Mouse (Mus musculus) C2C12 (cell line): ENCODE data around the gene Crls1. TPM values are rescaled to one million over a fixed set of nuclear protein-coding genes. Genes with fewer than 3 reads are reported as not detected.
A peak's percentile ranks its signal among the peaks of the same experiment; 100 is the strongest.

Experiments
- H3K27me3 ChIP-seq: one replicate; pipeline ENCODE4 v1.6.1; 2011; ENCODE audit not compliant: control insufficient read depth, insufficient read depth, insufficient read length
- H3K36me3 ChIP-seq: one replicate; pipeline ENCODE4 v1.6.1; 2011; ENCODE audit not compliant: control insufficient read depth, insufficient read depth
- H3K4me3 ChIP-seq: one replicate; pipeline ENCODE4 v1.5.1; 2011; ENCODE audit warnings: mild to moderate bottlenecking, control low read depth; ENCODE audit not compliant: poor library complexity, insufficient read depth, severe bottlenecking
- H3K79me2 ChIP-seq: one replicate; pipeline ENCODE4 v1.6.1; 2011; ENCODE audit not compliant: control insufficient read depth, insufficient read depth
- H3K79me3 ChIP-seq: one replicate; pipeline ENCODE4 v1.6.1; 2011; ENCODE audit warnings: low read depth, control low read depth
- H3ac ChIP-seq: one replicate; pipeline ENCODE3; 2011; ENCODE audit warnings: low read depth; ENCODE audit not compliant: control insufficient read depth, insufficient read length
- CEBPB ChIP-seq: IDR thresholded peaks from one replicate; pipeline ENCODE4 v1.6.1; 2011; ENCODE audit warnings: low read depth, mild to moderate bottlenecking, control low read depth, moderate library complexity
- CTCF ChIP-seq: IDR thresholded peaks from one replicate; pipeline ENCODE4 v1.5.1; 2011; ENCODE audit not compliant: control insufficient read depth, insufficient read depth, insufficient read length
- FOSL1 ChIP-seq: IDR thresholded peaks from one replicate; pipeline ENCODE4 v1.8.0; 2011; ENCODE audit warnings: mild to moderate bottlenecking, low read length; ENCODE audit not compliant: poor library complexity, insufficient read depth, severe bottlenecking
- MAX ChIP-seq: IDR thresholded peaks from one replicate; pipeline ENCODE4 v1.6.1; 2011; ENCODE audit warnings: mild to moderate bottlenecking, control low read depth
- MYOD1 ChIP-seq: IDR thresholded peaks from one replicate; pipeline ENCODE4 v1.6.1; 2011; ENCODE audit warnings: low read depth; ENCODE audit not compliant: control insufficient read depth, insufficient read length
- MYOG ChIP-seq: IDR thresholded peaks from one replicate; pipeline ENCODE4 v1.6.1; 2011; ENCODE audit not compliant: control insufficient read depth, insufficient read length; ENCODE audit errors: extremely low read depth
- USF1 ChIP-seq: IDR thresholded peaks from one replicate; pipeline ENCODE4 v1.6.1; 2011; ENCODE audit warnings: low read depth, mild to moderate bottlenecking, control low read depth, moderate library complexity
- polyA plus RNA-seq: library from polyadenylated mRNA; unstranded; fragments of >200 nt; fragmentation: generic; extraction: Trizol; gene quantifications from one replicate; pipeline ENCODE4 v1.2.1, GENCODE M21; 2012; ENCODE audit warnings: missing spikeins

Gene Crls1
- polyA plus RNA-seq, 1 experiment = 26.2 TPM

DNA sequence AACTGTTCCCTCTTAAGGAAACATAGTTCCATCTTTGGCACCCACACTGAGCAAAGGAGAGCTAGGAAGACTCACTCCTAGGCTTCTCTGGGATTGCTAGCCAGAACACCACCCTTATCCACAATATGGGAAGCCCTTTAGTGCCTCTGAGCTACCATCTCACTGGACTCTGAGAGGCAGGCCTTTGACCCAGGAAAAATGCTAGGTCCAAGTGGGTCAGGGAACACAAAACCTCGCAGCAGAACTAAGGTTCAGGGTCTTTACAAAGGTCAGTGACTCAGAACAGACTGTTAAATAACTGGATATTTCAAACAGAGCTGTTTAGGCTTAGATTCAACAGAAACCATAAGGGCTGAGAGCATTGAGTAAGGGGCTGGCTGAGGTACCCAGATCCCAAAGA is 30.5 kb downstream of the Crls1 start:
- H3ac ChIP-seq = no peak overlapping the region
- H3K4me3 ChIP-seq = no peak overlapping the region
- TF ChIP-seq MAX = no peak
- TF ChIP-seq MYOG = no peak
- TF ChIP-seq CTCF = no peak
- TF ChIP-seq USF1 = no peak
- TF ChIP-seq CEBPB = no peak
- TF ChIP-seq MYOD1 = no peak
- no peak for TF ChIP-seq FOSL1
- H3K79me3 ChIP-seq = no peaks in the 10 kb centered on the region
- H3K27me3 ChIP-seq = peaks cover 35% of the 10 kb centered on the region
- no peaks in the 10 kb centered on the region for H3K79me2 ChIP-seq
- no peaks in the 10 kb centered on the region for H3K36me3 ChIP-seq

GRCm38 (mm10) chr2:132879261-132880044 is 33.0 kb downstream of the Crls1 start:
- TF ChIP-seq MYOG = no peak
- TF ChIP-seq MAX = no peak
- peak; percentile 24 for TF ChIP-seq MYOD1
- Histone ChIP-seq H3K27me3 (peaks cover 37% of the 10 kb centered on the region), H3ac (peak overlapping the region; percentile 25), H3K79me2 (no peaks in the 10 kb centered on the region), H3K36me3 (no peaks in the 10 kb centered on the region), H3K4me3 (no peak overlapping the region), H3K79me3 (no peaks in the 10 kb centered on the region)

- Histone ChIP-seq H3ac (no peak within 1 kb of the TSS), H3K79me2 (no peaks in the 10 kb centered on the region), H3K4me3 (no peak within 1 kb of the TSS), H3K79me3 (no peaks in the 10 kb centered on the region), H3K36me3 (no peaks in the 10 kb centered on the region), H3K27me3 (peaks cover 44% of the 10 kb centered on the region)
- no peak for TF ChIP-seq CTCF
- TF ChIP-seq FOSL1 = no peak
- no peak for TF ChIP-seq MYOD1
Measured at GRCm38 (mm10) chr2:132880844-132881645, 34.6 kb downstream of the Crls1 start, which contains the start of gene Lrrn4. TSS of gene Lrrn4 (minus strand) at chr2:132880891.

DNA sequence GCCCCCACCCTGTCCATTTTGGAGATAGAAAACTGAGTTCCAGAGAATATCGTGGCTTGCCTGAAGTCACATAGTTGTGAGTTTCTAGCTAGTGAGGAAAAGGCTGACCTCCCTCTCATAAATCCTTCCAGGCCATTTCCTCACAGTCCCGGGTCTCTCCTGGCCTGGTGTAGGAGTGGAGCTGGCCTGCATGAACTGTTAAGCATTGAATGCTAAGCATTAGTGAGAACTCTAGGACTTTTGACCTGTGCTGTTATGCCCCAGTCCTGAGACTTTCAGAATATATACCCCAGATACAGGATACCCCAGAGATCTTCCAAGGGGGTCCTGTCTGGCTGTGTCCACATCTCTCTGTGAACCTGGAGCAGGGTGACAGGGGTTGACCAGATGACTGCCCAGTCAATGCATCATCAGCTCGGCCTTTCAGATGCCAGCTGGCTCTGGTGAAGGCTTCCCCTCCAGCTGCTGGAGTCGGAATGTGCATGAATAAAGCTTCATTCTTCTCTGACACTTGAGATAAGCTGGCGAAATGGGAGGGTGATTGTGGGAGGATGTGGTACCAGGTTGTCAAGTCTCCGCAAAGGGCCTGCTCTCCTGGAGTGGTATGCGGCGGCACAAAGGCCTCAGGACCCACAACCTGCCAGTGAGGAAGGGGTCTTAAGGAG is 38.0 kb downstream of the Crls1 start:
- H3K79me2 ChIP-seq = no peaks in the 10 kb centered on the region
- no peak overlapping the region for H3K4me3 ChIP-seq
- H3K36me3 ChIP-seq = no peaks in the 10 kb centered on the region
- H3ac ChIP-seq = no peak overlapping the region
- H3K27me3 ChIP-seq = peaks cover 27% of the 10 kb centered on the region
- no peaks in the 10 kb centered on the region for H3K79me3 ChIP-seq
- TF ChIP-seq MAX = no peak
- no peak for TF ChIP-seq CEBPB
- TF ChIP-seq MYOD1 = no peak
- TF ChIP-seq CTCF = no peak
- no peak for TF ChIP-seq FOSL1
- TF ChIP-seq USF1 = no peak
- TF ChIP-seq MYOG = no peak

GRCm38 (mm10) chr2:132885312-132885711 is 38.8 kb downstream of the Crls1 start:
- Histone ChIP-seq H3K27me3 (peaks cover 18% of the 10 kb centered on the region), H3K4me3 (no peak overlapping the region), H3ac (no peak overlapping the region), H3K79me2 (no peaks in the 10 kb centered on the region), H3K79me3 (no peaks in the 10 kb centered on the region), H3K36me3 (no peaks in the 10 kb centered on the region)
- TF ChIP-seq FOSL1 (no peak), MAX (no peak), USF1 (no peak), CTCF (no peak), MYOG (no peak), CEBPB (no peak), MYOD1 (no peak)
